Mouse (Mus musculus): Measurements from ENCODE around the gene Tal1. TPM values are rescaled to one million over a fixed set of nuclear protein-coding genes. Genes with fewer than 3 reads are reported as not detected.

The Tal1 gene
- total RNA-seq (2021) (1 to 10 TPM; 3.1 to 3.3 TPM), polyA plus RNA-seq (2012; rRNA removed) (2.9 and 4.9 TPM in 2 replicates)
- long read RNA-seq, partial matches to known transcripts = 1 of 1 reads
- long read RNA-seq, other reads (novel, unspliced or antisense) = 0 of 1 reads

- Histone ChIP-seq H3K4me3 (peak within 1 kb of the TSS; percentile 65), H3K4me1 (ENCODE audit: control insufficient read depth, insufficient read depth, low read length) (peaks cover 6% of the 10 kb centered on the region), H3K36me3 (ENCODE audit: control insufficient read depth, insufficient read depth, low read length) (no peaks in the 10 kb centered on the region), H3K27ac (peak within 1 kb of the TSS; percentile 95), H3K79me2 (replicated peaks; ENCODE audit: control insufficient read depth, insufficient read depth, low read length) (no peaks in the 10 kb centered on the region), H3K9ac (ENCODE audit: low read depth, low read length) (peak within 1 kb of the TSS; percentile 87), H3K27me3 (ENCODE audit: control insufficient read depth, insufficient read depth, low read length) (peaks cover 13% of the 10 kb centered on the region)
- intact Hi-C loops (cut with DNase I) = loop anchor here (5.0 kb wide), 1 partner anchor 149 kb away; the partner anchor contains the start of gene Foxd2
- WGBS = under 1% methylated on average over 60 of the region's 60 CpGs
- DNase-seq = peak; percentile 81 to 82
- TF ChIP-seq EP300 (IDR thresholded peaks at IDR 0.05; ENCODE audit: insufficient read depth, low read depth, low read length) (no peak), POLR2A (IDR thresholded peaks at IDR 0.05; ENCODE audit: insufficient read depth, low read depth, low read length) (peak; percentile 62; the same call in 1 of the 2 replicates)
Measured at GRCm38 (mm10) chr4:115056371-115056920, at the start of gene Tal1. Tal1 (plus strand) TSS chr4:115056426.

GRCm38 (mm10) chr4:115014276-115014675 is 42.0 kb upstream of the Tal1 start:
- Histone ChIP-seq H3K4me1 (ENCODE audit: control insufficient read depth, insufficient read depth, low read length) (no peaks in the 10 kb centered on the region), H3K9ac (ENCODE audit: low read depth, low read length) (no peak overlapping the region), H3K4me3 (no peak overlapping the region), H3K79me2 (replicated peaks; ENCODE audit: control insufficient read depth, insufficient read depth, low read length) (no peaks in the 10 kb centered on the region), H3K36me3 (ENCODE audit: control insufficient read depth, insufficient read depth, low read length) (no peaks in the 10 kb centered on the region), H3K27me3 (ENCODE audit: control insufficient read depth, insufficient read depth, low read length) (no peaks in the 10 kb centered on the region; the same call in 1 of the 2 replicates), H3K27ac (no peak overlapping the region)
- DNase-seq = no peak
- WGBS = 87% methylated on average over 3 of the region's 3 CpGs
- intact Hi-C loops (cut with DNase I) = no loop called here
- no peak for TF ChIP-seq EP300 (IDR thresholded peaks at IDR 0.05; ENCODE audit: insufficient read depth, low read depth, low read length)
- TF ChIP-seq POLR2A (IDR thresholded peaks at IDR 0.05; ENCODE audit: insufficient read depth, low read depth, low read length) = no peak
- TF ChIP-seq CTCF (IDR thresholded peaks at IDR 0.05) = no peak

- Histone ChIP-seq H3K79me2 (replicated peaks; ENCODE audit: control insufficient read depth, insufficient read depth, low read length) (no peaks in the 10 kb centered on the region), H3K36me3 (ENCODE audit: control insufficient read depth, insufficient read depth, low read length) (no peaks in the 10 kb centered on the region), H3K4me1 (ENCODE audit: control insufficient read depth, insufficient read depth, low read length) (no peaks in the 10 kb centered on the region), H3K9ac (ENCODE audit: low read depth, low read length) (no peak overlapping the region), H3K4me3 (no peak overlapping the region), H3K27ac (no peak overlapping the region), H3K27me3 (ENCODE audit: control insufficient read depth, insufficient read depth, low read length) (no peaks in the 10 kb centered on the region; the same call in 1 of the 2 replicates)
- 79% methylated on average over 3 of the region's 3 CpGs for WGBS
- intact Hi-C loops (cut with DNase I) = no loop called here
- TF ChIP-seq CTCF (IDR thresholded peaks at IDR 0.05) (no peak), EP300 (IDR thresholded peaks at IDR 0.05; ENCODE audit: insufficient read depth, low read depth, low read length) (no peak), POLR2A (IDR thresholded peaks at IDR 0.05; ENCODE audit: insufficient read depth, low read depth, low read length) (no peak)
- no peak for DNase-seq
Measured at GRCm38 (mm10) chr4:115019997-115020396, 36.2 kb upstream of the Tal1 start.

- no peak for TF ChIP-seq POLR2A (IDR thresholded peaks at IDR 0.05; ENCODE audit: insufficient read depth, low read depth, low read length)
- TF ChIP-seq CTCF (IDR thresholded peaks at IDR 0.05) = no peak
- no peak for TF ChIP-seq EP300 (IDR thresholded peaks at IDR 0.05; ENCODE audit: insufficient read depth, low read depth, low read length)
- 66% methylated on average over 6 of the region's 6 CpGs for WGBS
Measured at GRCm38 (mm10) chr4:115035043-115035442, 21.2 kb upstream of the Tal1 start.

GRCm38 (mm10) chr4:115038242-115038641 is 18.0 kb upstream of the Tal1 start:
- Histone ChIP-seq H3K79me2 (replicated peaks; ENCODE audit: control insufficient read depth, insufficient read depth, low read length) (no peaks in the 10 kb centered on the region), H3K4me3 (no peak overlapping the region), H3K27ac (no peak overlapping the region), H3K27me3 (ENCODE audit: control insufficient read depth, insufficient read depth, low read length) (no peaks in the 10 kb centered on the region), H3K9ac (ENCODE audit: low read depth, low read length) (no peak overlapping the region), H3K36me3 (ENCODE audit: control insufficient read depth, insufficient read depth, low read length) (no peaks in the 10 kb centered on the region), H3K4me1 (ENCODE audit: control insufficient read depth, insufficient read depth, low read length) (no peaks in the 10 kb centered on the region)
- WGBS = 29% methylated on average over 4 of the region's 4 CpGs
- DNase-seq = peak; percentile 34 to 60
- TF ChIP-seq POLR2A (IDR thresholded peaks at IDR 0.05; ENCODE audit: insufficient read depth, low read depth, low read length) (no peak), EP300 (IDR thresholded peaks at IDR 0.05; ENCODE audit: insufficient read depth, low read depth, low read length) (no peak), CTCF (IDR thresholded peaks at IDR 0.05) (peak; percentile 93)
- intact Hi-C loops (cut with DNase I) = loop anchor here (1.0 kb wide), 1 partner anchor 47 kb away; no protein-coding TSS in a partner anchor

More at GRCm38 (mm10) chr4:115035043-115035442, 21.2 kb upstream of the Tal1 start:
- Histone ChIP-seq H3K27ac (no peak overlapping the region), H3K27me3 (ENCODE audit: control insufficient read depth, insufficient read depth, low read length) (no peaks in the 10 kb centered on the region), H3K4me3 (no peak overlapping the region), H3K4me1 (ENCODE audit: control insufficient read depth, insufficient read depth, low read length) (no peaks in the 10 kb centered on the region), H3K79me2 (replicated peaks; ENCODE audit: control insufficient read depth, insufficient read depth, low read length) (no peaks in the 10 kb centered on the region), H3K9ac (ENCODE audit: low read depth, low read length) (no peak overlapping the region), H3K36me3 (ENCODE audit: control insufficient read depth, insufficient read depth, low read length) (no peaks in the 10 kb centered on the region)
- intact Hi-C loops (cut with DNase I) = no loop called here
- DNase-seq = peak in 1 of 2 experiments; percentile 11

- Histone ChIP-seq H3K79me2 (replicated peaks; ENCODE audit: control insufficient read depth, insufficient read depth, low read length) (no peaks in the 10 kb centered on the region), H3K27ac (no peak overlapping the region), H3K9ac (ENCODE audit: low read depth, low read length) (no peak overlapping the region), H3K36me3 (ENCODE audit: control insufficient read depth, insufficient read depth, low read length) (no peaks in the 10 kb centered on the region), H3K27me3 (ENCODE audit: control insufficient read depth, insufficient read depth, low read length) (no peaks in the 10 kb centered on the region), H3K4me1 (ENCODE audit: control insufficient read depth, insufficient read depth, low read length) (peaks cover 2% of the 10 kb centered on the region; the same call in 1 of the 2 replicates), H3K4me3 (no peak overlapping the region)
- TF ChIP-seq EP300 (IDR thresholded peaks at IDR 0.05; ENCODE audit: insufficient read depth, low read depth, low read length) = no peak
- no peak for TF ChIP-seq POLR2A (IDR thresholded peaks at IDR 0.05; ENCODE audit: insufficient read depth, low read depth, low read length)
- no peak for TF ChIP-seq CTCF (IDR thresholded peaks at IDR 0.05)
- DNase-seq = no peak
- 68% methylated on average over 3 of the region's 3 CpGs for WGBS
- intact Hi-C loops (cut with DNase I) = no loop called here
Measured at GRCm38 (mm10) chr4:115045621-115046020, 10.6 kb upstream of the Tal1 start.

Data from heart, adult 2 months (tissue).